8 mouse cellular contexts compared by ENCODE assay signal in the genomic region with DNA sequence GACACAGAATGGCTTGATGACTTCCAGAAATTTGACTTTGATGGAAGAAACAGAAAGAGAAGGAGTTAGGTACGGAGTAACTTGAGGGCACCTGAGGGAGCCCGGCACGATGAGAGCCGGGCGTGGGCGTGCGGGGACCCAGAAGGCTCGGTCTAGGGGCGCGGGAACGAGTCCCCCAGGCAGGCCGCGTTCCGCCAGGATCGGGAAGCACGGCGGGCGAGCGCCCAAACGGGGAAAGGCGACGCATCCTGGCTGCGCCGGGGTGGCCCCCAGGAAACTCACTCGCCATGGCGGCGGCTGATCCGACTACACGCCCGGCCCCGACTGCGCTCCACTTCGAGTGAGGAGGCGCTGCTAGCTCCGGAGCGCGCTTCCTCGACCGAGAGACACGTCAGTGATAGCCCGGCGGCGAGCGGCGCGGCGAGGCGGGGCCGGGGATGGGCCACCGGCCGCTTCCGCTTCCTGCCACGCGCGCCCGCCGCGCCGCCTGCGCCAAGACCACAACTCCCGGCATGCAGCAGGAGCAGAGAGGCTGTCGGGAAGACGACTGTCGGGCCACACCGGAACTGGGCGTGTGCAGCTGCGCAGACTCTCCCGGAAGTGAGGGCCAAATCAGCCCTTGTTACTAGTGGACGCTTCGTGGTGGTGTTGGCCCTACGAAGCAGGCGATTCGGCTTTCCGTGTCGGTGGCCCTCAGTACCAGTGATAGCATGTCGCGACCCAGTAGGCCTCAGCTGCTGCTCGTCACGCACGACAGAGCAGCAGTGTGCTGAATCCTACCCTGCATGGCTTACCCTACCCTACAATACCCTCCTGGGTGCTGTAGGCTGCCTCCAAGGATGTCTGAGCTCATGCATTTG. TPM values are rescaled to one million over a fixed set of nuclear protein-coding genes. Genes with fewer than 3 reads are reported as not detected.
DNase-seq lines count a peak whose midpoint lies in the region; ATAC-seq and TF ChIP-seq lines count a peak whose summit lies in the region.

Gene Sec61a1 (minus strand): TSS at position 502 of the 860 bp plus-strand sequence.

- H3K9ac ChIP-seq in heart, embryonic 12.5 days = peak within 1 kb of the TSS; percentile 96
- peak within 1 kb of the TSS; percentile 84 for H3K9ac ChIP-seq in kidney, postnatal 0 days (ENCODE audit: low read depth, low read length)
- peak within 1 kb of the TSS; percentile 98 for H3K9ac ChIP-seq in liver, embryonic 11.5 days (ENCODE audit: low read depth, low read length)
- H3K9ac ChIP-seq in stomach, embryonic 14.5 days (replicated peaks; ENCODE audit: low read depth, low read length) = peak within 1 kb of the TSS; percentile 98

- peak within 1 kb of the TSS; percentile 88 for H3K4me2 ChIP-seq in heart, embryonic 12.5 days
- H3K4me2 ChIP-seq in kidney, postnatal 0 days (ENCODE audit: low read length) = peak within 1 kb of the TSS; percentile 68
- peak within 1 kb of the TSS; percentile 87 for H3K4me2 ChIP-seq in liver, embryonic 11.5 days
- peak within 1 kb of the TSS; percentile 87 for H3K4me2 ChIP-seq in stomach, embryonic 14.5 days (replicated peaks; ENCODE audit: low read depth, low read length)

- peak within 1 kb of the TSS; percentile 87 for H3K27ac ChIP-seq in heart, embryonic 12.5 days (ENCODE audit: poor library complexity, severe bottlenecking)
- peak within 1 kb of the TSS; percentile 87 for H3K27ac ChIP-seq in kidney, postnatal 0 days
- H3K27ac ChIP-seq in liver, embryonic 11.5 days (ENCODE audit: low read depth, low read length) = peak within 1 kb of the TSS; percentile 87
- peak within 1 kb of the TSS; percentile 89; the same call in 1 of the 2 replicates for H3K27ac ChIP-seq in stomach, embryonic 14.5 days (ENCODE audit: low read length)

- TF ChIP-seq CTCF in kidney, postnatal 0 days (IDR thresholded peaks at IDR 0.05; ENCODE audit: low read depth) = no peak

- peaks cover 43% of the 10 kb centered on the region for H3K4me1 ChIP-seq in heart, embryonic 12.5 days (replicated peaks)
- peaks cover 10% of the 10 kb centered on the region; the same call in 1 of the 2 replicates for H3K4me1 ChIP-seq in kidney, postnatal 0 days (replicated peaks; ENCODE audit: insufficient read depth, low read length)
- H3K4me1 ChIP-seq in liver, embryonic 11.5 days (replicated peaks; ENCODE audit: control insufficient read depth, insufficient read depth, low read length) = peaks cover 10% of the 10 kb centered on the region; the same call in 1 of the 2 replicates
- H3K4me1 ChIP-seq in stomach, embryonic 14.5 days (ENCODE audit: control insufficient read depth, insufficient read depth, low read length) = peaks cover 5% of the 10 kb centered on the region; the same call in 1 of the 2 replicates

- peak; percentile 96 for ATAC-seq in erythroid progenitor cell, adult 5-6 weeks (replicated peaks; ENCODE audit: low FRiP score, poor library complexity, severe bottlenecking)
- ATAC-seq in heart, embryonic 12.5 days (ENCODE audit: insufficient number of reproducible peaks, low FRiP score) = peak; percentile 95
- ATAC-seq in kidney, postnatal 0 days (replicated peaks; ENCODE audit: low FRiP score, low read depth) = peak; percentile 97
- ATAC-seq in liver, embryonic 11.5 days (replicated peaks; ENCODE audit: low FRiP score) = peak; percentile 97
- peak; percentile 97 for ATAC-seq in stomach, embryonic 14.5 days (ENCODE audit: insufficient number of reproducible peaks, insufficient read depth, low FRiP score, low read depth)

- under 1% methylated on average over 80 of the region's 80 CpGs for WGBS in heart, embryonic 12.5 days
- WGBS in kidney, postnatal 0 days = under 1% methylated on average over 80 of the region's 80 CpGs
- under 1% methylated on average over 80 of the region's 80 CpGs for WGBS in liver, embryonic 11.5 days
- under 1% methylated on average over 67 of the region's 80 CpGs for WGBS in stomach, embryonic 14.5 days

- peak within 1 kb of the TSS; percentile 88 for H3K4me3 ChIP-seq in heart, embryonic 12.5 days
- H3K4me3 ChIP-seq in kidney, postnatal 0 days (replicated peaks; ENCODE audit: low read depth, low read length) = peak within 1 kb of the TSS; percentile 83
- H3K4me3 ChIP-seq in liver, embryonic 11.5 days (ENCODE audit: low read depth, low read length) = peak within 1 kb of the TSS; percentile 95
- peak within 1 kb of the TSS; percentile 88 for H3K4me3 ChIP-seq in stomach, embryonic 14.5 days (ENCODE audit: low read depth, low read length)

- peak; percentile 97 for DNase-seq in CD4-positive helper T cell, adult 2 months (ENCODE audit: low read depth, low spot score)
- peak; percentile 92 for DNase-seq in brain, embryonic 18.5 days (ENCODE audit: low read depth, low spot score)
- DNase-seq in kidney, postnatal 0 days (ENCODE audit: low spot score) = peak; percentile 99
- peak; percentile 91 for DNase-seq in liver, embryonic 11.5 days (ENCODE audit: low spot score)
- peak; percentile 95 for DNase-seq in naive thymus-derived CD4-positive, alpha-beta T cell, adult 2 months (ENCODE audit: low read depth)

- peaks cover 24% of the 10 kb centered on the region for H3K36me3 ChIP-seq in heart, embryonic 12.5 days
- H3K36me3 ChIP-seq in kidney, postnatal 0 days (ENCODE audit: insufficient read depth, low read length) = peaks cover 25% of the 10 kb centered on the region; the same call in 1 of the 2 replicates
- H3K36me3 ChIP-seq in liver, embryonic 11.5 days (ENCODE audit: control insufficient read depth, insufficient read depth, low read length) = peaks cover 23% of the 10 kb centered on the region
- H3K36me3 ChIP-seq in stomach, embryonic 14.5 days (ENCODE audit: control insufficient read depth, insufficient read depth, low read length) = peaks cover 26% of the 10 kb centered on the region

- H3K9me3 ChIP-seq in heart, embryonic 12.5 days (replicated peaks) = no peaks in the 10 kb centered on the region
- no peaks in the 10 kb centered on the region for H3K9me3 ChIP-seq in kidney, postnatal 0 days (replicated peaks; ENCODE audit: low read length)
- no peaks in the 10 kb centered on the region for H3K9me3 ChIP-seq in liver, embryonic 11.5 days (ENCODE audit: control insufficient read depth, low read length)
- H3K9me3 ChIP-seq in stomach, embryonic 14.5 days (ENCODE audit: control insufficient read depth, low read depth, low read length) = no peaks in the 10 kb centered on the region

- no peaks in the 10 kb centered on the region for H3K27me3 ChIP-seq in heart, embryonic 12.5 days (replicated peaks)
- H3K27me3 ChIP-seq in kidney, postnatal 0 days (ENCODE audit: insufficient read depth, low read length) = no peaks in the 10 kb centered on the region
- H3K27me3 ChIP-seq in liver, embryonic 11.5 days (replicated peaks; ENCODE audit: control insufficient read depth, insufficient read depth, low read length) = no peaks in the 10 kb centered on the region
- H3K27me3 ChIP-seq in stomach, embryonic 14.5 days (ENCODE audit: control insufficient read depth, insufficient read depth, low read length) = no peaks in the 10 kb centered on the region

RNA-seq across cellular contexts. Expression of gene Sec61a1, which starts in this region (rescaled TPM):
- 61.6 and 77.1 TPM in 2 replicates for total RNA-seq in erythroid progenitor cell, adult 5-6 weeks (2015; ENCODE audit: low replicate concordance)
- 70.5 and 93.0 TPM in 2 replicates for total RNA-seq in erythroid progenitor cell, adult 5-6 weeks (2017; ENCODE audit: low replicate concordance)
- 206 and 209 TPM in 2 replicates for polyA plus RNA-seq in heart, embryonic 12.5 days (2016; fragmentation: Nextera tagmentation; extraction: Ambion mirVana)
- polyA plus RNA-seq in kidney, postnatal 0 days (2015; fragmentation: Nextera tagmentation; extraction: Ambion mirVana) = 171 and 194 TPM in 2 replicates
- polyA plus RNA-seq in liver, embryonic 11.5 days (2014; fragmentation: Nextera tagmentation; extraction: Ambion mirVana) = 214 and 233 TPM in 2 replicates
- 217 and 245 TPM in 2 replicates for polyA plus RNA-seq in stomach, embryonic 14.5 days (2014; fragmentation: Nextera tagmentation; extraction: Ambion mirVana)

Comparison
In these comparisons a context has a peak if more than half of its experiments do, and no peak if none do; other contexts are left out.
1. Peak in every context shown above with its lines: DNase-seq, ATAC-seq, H3K4me3 ChIP-seq and H3K27ac ChIP-seq.